Mouse (Mus musculus) heart, postnatal 10 days (tissue): ENCODE results near the gene Jdp2. TPM values are rescaled to one million over a fixed set of nuclear protein-coding genes. Genes with fewer than 3 reads are reported as not detected.
A peak's percentile ranks its signal among the peaks of the same experiment; 100 is the strongest.

Experiments
- DNase-seq, 2 experiments: peaks; one replicate each; pipeline ENCODE4 v3.0.0; 2021
- intact Hi-C: fragments of 180-260 bp; cut with DNase I; formaldehyde crosslinking; loops from one replicate; pipeline ENCODE4 v1.15.1; 2025
- total RNA-seq, 2 experiments: library from RNA; stranded (reverse); gene quantifications; 2 replicates each; pipeline ENCODE4 v1.2.3; 2021

The Jdp2 gene
- total RNA-seq, 2 experiments from 2014 or later: 12.6 to 20.2 TPM

DNA sequence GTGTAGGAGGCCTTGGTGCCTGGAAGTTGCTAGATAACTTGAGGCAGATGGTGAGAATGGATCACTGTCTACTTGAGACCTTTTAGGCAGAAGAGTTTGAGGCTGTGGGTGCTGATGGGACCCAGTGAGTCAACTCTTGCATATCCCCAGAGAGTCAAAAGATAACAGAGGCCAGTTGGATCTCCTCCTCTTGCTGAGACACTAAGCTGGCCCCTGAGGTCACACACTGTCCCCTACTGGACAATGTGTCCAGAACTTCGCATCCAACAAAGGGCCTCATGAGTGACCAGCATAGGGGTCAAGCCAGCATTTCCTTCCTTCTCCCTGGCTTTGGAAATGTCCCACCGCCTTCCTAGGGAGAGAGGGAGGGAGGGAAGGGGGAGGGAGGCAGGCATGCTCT lies 81.0 kb downstream of the Jdp2 start:
- no peak for DNase-seq
- intact Hi-C loops: no loop called here

GRCm38 (mm10) chr12:85682328-85682727 lies 83.5 kb downstream of the Jdp2 start:
- DNase-seq: no peak
- intact Hi-C loops: no loop called here

- intact Hi-C loops: loop anchor here (5.0 kb wide), 1 partner anchor 43 kb away; no protein-coding TSS in a partner anchor
- DNase-seq: no peak
Observed at GRCm38 (mm10) chr12:85684411-85685275, 85.8 kb downstream of the Jdp2 start.

DNA sequence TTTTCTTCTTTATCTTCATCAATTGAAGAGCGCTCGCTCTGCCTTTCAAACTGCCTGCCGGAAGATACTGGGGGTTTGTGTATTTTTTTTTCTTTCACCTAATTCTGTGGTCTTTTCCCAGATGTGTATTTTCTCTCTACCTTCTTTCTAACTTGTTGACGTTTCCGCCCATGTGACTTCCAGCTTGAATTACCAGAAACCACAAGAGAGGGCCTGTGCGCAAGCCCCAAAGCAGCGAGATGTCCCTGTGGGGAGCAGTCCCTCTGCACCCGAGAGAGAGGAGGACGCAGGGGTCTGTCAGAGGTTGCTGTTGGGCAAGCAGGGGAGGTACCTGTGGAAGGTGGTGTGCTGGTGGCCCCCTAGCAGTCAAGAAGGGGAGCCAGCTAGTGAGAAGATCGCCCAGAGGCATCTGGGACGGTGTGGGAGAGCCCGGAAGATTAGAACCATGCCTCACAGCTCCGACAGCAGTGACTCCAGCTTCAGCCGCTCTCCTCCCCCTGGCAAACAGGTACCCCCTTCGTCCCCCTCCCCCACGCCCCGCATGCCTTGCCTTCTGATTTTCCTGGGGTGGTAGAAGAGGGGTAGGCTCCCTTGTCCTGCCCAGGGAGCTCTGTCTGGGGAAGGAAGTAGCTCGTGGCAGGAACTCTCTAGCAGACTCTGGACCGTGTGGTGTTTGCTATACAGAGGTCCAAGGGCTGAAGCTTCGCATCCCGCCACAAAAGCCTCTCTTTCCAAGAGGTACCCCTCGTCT lies 87.8 kb downstream of the Jdp2 start, which contains the start of gene Batf:
Gene Batf (plus strand): TSS at position 204 of the 751 bp plus-strand sequence.
- intact Hi-C loops: loop anchor here (5.0 kb wide), 1 partner anchor 41 kb away; no protein-coding TSS in a partner anchor
- DNase-seq: peak in 1 of 2 experiments; percentile 45

GRCm38 (mm10) chr12:85687217-85687533 lies 88.3 kb downstream of the Jdp2 start:
- no peak for DNase-seq
- intact Hi-C loops: loop anchor here (5.0 kb wide), 1 partner anchor 40 kb away; no protein-coding TSS in a partner anchor

DNA sequence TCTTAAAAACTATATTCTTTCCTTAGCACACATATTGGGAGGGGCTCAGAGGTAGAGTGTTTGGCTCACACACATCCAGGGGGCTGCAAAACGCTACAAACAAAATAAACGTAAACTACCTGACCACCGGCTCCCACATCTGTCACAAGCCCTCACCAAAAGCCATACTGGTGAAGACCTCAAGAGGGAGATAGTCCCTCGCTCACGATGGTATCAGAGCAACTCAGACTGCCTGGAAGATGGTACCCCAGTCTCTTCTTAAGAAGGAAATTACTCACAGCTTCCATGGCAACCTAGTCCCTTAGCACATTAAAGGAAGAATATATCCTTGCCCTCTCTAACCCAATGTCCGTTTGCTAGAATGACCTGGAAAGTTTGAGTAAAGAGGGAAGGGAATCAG lies 89.0 kb downstream of the Jdp2 start:
- intact Hi-C loops: loop anchor here (5.0 kb wide), 1 partner anchor 39 kb away; no protein-coding TSS in a partner anchor
- DNase-seq: no peak

Other genes starting within 250 kb of the Jdp2 start
- gene Tmed10, start 224.2 kb upstream of the Jdp2 start, total RNA-seq: 100 to 1,000 TPM; 184 to 190 TPM
- 1 to 10 TPM; 1.8 to 3.3 TPM for gene Fos, start 125.1 kb upstream of the Jdp2 start, total RNA-seq
- gene Batf, start 87.6 kb downstream of the Jdp2 start, total RNA-seq: 1 to 10 TPM in 1 of 2 experiments, under 1 TPM in 1; 0.93 to 1.1 TPM
- 1 to 10 TPM; 3.3 to 3.8 TPM for gene Flvcr2, start 147.5 kb downstream of the Jdp2 start, total RNA-seq
- 10 to 100 TPM; 11.1 to 11.9 TPM for gene Erg28, start 225.5 kb downstream of the Jdp2 start, total RNA-seq
- gene Ttll5, start 225.6 kb downstream of the Jdp2 start, total RNA-seq: 10 to 100 TPM; 14.2 to 15.3 TPM